Mouse (Mus musculus) thymus, postnatal 4 days (tissue): ENCODE data around the gene Arhgap22.

ENCODE experiments used
- DNase-seq: peaks from one replicate; pipeline ENCODE4 v3.0.0; 2021

Arhgap22 gene

GRCm38 (mm10) chr14:33215163-33215562 lies 1.3 kb downstream of the Arhgap22 start:
- no peak for DNase-seq

GRCm38 (mm10) chr14:33216343-33217208 lies 2.8 kb downstream of the Arhgap22 start:
- DNase-seq = no peak

GRCm38 (mm10) chr14:33225235-33225634 lies 11.4 kb downstream of the Arhgap22 start:
- no peak for DNase-seq

- DNase-seq = no peak
Measured at GRCm38 (mm10) chr14:33230672-33231071, 16.8 kb downstream of the Arhgap22 start.

- DNase-seq = no peak
Measured at GRCm38 (mm10) chr14:33231311-33231710, 17.5 kb downstream of the Arhgap22 start.

GRCm38 (mm10) chr14:33232048-33232447 lies 18.2 kb downstream of the Arhgap22 start:
- DNase-seq = no peak

- no peak for DNase-seq
Measured at GRCm38 (mm10) chr14:33235661-33236060, 21.8 kb downstream of the Arhgap22 start.

- no peak for DNase-seq
Measured at GRCm38 (mm10) chr14:33240400-33240799, 26.6 kb downstream of the Arhgap22 start.

GRCm38 (mm10) chr14:33243261-33243660 lies 29.4 kb downstream of the Arhgap22 start:
- DNase-seq = no peak

- DNase-seq = no peak
Measured at GRCm38 (mm10) chr14:33244519-33244918, 30.7 kb downstream of the Arhgap22 start.

GRCm38 (mm10) chr14:33244946-33245345 lies 31.1 kb downstream of the Arhgap22 start:
- no peak for DNase-seq

- DNase-seq = peak; percentile 53
Measured at GRCm38 (mm10) chr14:33246476-33246875, 32.6 kb downstream of the Arhgap22 start.

GRCm38 (mm10) chr14:33247623-33248022 lies 33.8 kb downstream of the Arhgap22 start:
- no peak for DNase-seq

GRCm38 (mm10) chr14:33248741-33249140 lies 34.9 kb downstream of the Arhgap22 start:
- DNase-seq = no peak

- no peak for DNase-seq
Measured at GRCm38 (mm10) chr14:33250215-33250939, 36.6 kb downstream of the Arhgap22 start.

- DNase-seq = no peak
Measured at GRCm38 (mm10) chr14:33250956-33251745, 37.3 kb downstream of the Arhgap22 start.

GRCm38 (mm10) chr14:33258256-33258655 lies 44.4 kb downstream of the Arhgap22 start:
- no peak for DNase-seq

- no peak for DNase-seq
Measured at GRCm38 (mm10) chr14:33260131-33260530, 46.3 kb downstream of the Arhgap22 start.

- no peak for DNase-seq
Measured at GRCm38 (mm10) chr14:33264795-33265194, 51.0 kb downstream of the Arhgap22 start.

- no peak for DNase-seq
Measured at GRCm38 (mm10) chr14:33276240-33276639, 62.4 kb downstream of the Arhgap22 start.

- DNase-seq = no peak
Measured at GRCm38 (mm10) chr14:33278374-33278773, 64.5 kb downstream of the Arhgap22 start.

GRCm38 (mm10) chr14:33280921-33281320 lies 67.1 kb downstream of the Arhgap22 start:
- no peak for DNase-seq

GRCm38 (mm10) chr14:33282447-33282846 lies 68.6 kb downstream of the Arhgap22 start:
- no peak for DNase-seq
